Mouse (Mus musculus): ENCODE measurements around the gene Fam110c. TPM values are rescaled to one million over a fixed set of nuclear protein-coding genes. Genes with fewer than 3 reads are reported as not detected.

Gene Fam110c
- polyA plus RNA-seq, 1 experiment, result not detected

DNA sequence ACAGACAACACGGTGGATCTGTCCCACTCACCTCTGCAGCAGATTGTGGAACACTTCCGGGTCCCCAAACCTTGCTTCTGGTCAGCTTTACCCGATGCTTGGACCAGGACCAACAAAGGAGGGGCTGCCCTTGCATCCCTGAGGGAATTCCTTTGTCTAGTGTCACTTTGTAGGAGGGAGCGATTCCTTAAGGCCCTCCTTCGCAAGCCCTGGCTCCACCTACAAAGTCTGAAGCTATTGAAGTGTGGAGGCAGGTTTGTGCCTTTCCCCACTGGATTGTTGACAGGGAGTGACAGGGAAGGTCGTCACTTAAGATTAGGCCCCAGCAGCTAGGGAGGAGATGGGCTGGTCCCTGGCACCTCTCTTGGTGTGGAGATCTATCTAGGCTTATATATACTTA, 16.7 kb downstream of the Fam110c start:
- no peak for TF ChIP-seq GATA1 (IDR thresholded peaks at IDR 0.05; ENCODE audit: low read length)

DNA sequence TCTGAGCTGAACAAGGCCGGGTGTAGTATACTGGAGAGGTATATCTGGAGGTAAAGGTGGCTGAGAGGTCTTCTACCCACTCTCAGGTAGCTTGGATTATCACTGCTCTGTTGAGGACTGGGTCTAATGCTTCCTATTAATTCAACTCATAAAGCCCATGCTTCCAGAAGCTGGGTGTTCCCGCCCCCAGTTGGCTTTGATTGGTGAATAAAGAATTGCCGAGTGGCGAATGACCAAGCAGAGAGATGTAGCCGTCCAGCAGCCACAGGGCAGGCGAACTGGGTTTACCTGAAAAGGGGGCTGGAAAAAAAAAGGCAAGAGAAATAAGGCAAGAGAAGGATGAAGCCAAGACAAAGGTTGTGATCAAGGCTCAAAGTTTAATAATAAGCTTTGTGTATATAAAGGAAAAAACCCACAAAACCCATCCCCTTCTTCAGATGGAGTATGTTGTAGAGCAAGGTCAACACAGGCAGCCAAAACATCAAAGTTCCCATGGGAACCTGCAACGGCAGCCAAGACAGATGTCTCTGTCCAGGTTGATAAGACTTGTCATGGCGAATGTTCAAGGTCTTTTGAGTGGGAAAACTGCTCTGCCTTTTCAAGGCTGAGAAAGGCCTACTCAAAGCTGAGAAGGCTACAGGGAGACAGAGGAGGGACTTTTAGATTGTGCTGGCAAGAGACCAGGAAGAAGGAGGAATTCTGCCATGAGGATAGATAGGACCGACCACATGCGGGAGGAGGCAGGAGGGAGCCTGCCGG, 17.4 kb downstream of the Fam110c start:
- no peak for TF ChIP-seq GATA1 (IDR thresholded peaks at IDR 0.05; ENCODE audit: low read length)

DNA sequence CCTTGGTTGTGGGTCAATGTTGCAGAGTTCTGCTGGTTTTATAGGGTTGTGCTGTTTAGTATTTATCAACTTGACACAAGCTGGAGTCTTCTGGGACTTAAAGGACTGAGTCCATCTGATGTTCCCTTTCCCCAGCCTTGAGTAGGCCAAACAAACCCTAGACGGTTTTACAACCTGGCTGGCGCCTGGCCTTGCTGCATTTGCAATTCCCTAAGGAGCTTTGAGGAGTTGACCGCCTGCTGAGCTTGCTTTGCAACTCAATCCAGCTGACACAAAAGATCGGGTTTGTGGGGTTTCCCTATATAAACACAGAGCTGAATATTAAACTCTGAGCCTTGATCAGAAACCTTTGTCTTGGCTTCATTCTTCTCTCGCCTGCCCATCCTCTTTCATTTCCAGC, 18.8 kb downstream of the Fam110c start:
- TF ChIP-seq GATA1 (IDR thresholded peaks at IDR 0.05; ENCODE audit: low read length), result no peak

DNA sequence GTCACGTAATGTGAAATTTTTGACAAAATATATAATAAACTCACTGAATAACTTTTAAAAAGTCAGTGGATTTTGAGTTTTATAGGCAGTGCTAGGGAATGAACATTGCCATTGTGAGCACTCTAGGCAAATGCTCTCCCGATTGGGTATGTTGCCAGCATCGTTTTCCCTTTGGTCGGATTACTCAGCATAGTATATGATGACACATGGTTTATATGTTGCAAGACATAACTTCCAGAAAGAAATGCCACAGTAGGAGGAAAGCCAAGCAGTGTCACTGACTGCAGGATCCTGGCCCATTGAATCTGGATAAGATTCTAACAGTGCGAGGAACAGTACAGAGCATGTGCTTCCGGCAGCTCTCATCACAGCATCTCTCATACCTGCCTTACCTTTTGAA, 23.5 kb downstream of the Fam110c start:
- TF ChIP-seq GATA1 (IDR thresholded peaks at IDR 0.05; ENCODE audit: low read length), result no peak

DNA sequence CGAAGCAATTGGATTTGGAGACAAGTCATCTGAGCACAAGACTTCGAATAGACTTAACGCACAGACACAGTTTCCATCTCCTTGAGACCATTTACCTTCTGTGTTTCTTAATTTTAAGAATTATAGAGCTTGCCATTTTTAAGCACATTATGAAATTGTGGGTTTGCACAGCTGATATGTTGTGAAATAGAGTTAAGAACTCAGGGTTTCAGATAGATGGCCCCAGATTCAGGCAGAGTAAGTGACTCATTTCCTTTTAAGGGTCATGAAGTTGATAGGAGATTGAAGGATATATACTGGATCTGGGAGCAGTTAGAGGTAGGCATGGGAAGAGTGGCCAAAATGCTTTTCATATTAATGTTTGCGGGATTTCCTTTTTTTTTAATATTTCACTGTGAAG, 27.5 kb downstream of the Fam110c start:
- TF ChIP-seq GATA1 (IDR thresholded peaks at IDR 0.05; ENCODE audit: low read length), result no peak

DNA sequence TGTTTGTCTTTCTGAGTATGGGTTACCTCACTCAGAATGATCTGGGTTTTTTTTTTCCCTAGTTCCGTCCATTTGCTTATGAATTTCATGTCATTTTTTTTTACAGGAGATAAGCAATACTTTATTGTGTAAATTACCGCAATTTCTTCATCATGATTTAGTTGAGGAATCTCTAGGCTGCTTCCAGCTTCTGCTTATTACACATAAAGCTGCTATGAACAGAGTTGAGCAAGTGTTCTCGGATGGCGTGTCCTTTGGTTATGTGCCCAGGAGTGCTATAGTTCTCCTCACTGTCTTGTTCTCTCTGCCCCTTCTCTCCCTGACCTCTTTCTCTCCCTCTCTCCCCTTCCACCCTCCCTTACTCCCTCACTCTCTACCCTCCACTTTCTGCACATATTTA, 28.2 kb downstream of the Fam110c start:
- TF ChIP-seq GATA1 (IDR thresholded peaks at IDR 0.05; ENCODE audit: low read length), result no peak

DNA sequence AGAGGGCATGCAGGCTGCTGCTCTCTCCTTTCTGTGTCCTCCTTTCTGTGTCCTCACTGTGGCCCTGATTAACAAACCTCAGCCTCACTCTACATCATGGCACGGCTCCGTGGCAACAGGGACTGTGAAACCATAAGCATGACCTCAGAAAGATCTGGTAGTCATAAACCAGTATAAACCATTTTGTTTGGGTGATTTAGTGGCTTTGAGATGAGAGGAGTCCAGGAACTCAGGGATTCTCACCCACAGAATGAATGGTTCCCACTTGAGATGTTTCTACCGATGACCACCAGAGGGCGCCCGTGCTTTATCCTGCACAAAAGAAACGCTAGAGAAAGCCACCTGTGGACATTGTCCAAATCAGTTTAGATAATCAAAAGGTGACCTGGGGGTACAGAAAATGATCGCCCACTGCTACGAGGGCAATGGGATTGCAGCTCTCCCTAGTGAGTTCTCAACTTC, 42.4 kb downstream of the Fam110c start:
- no peak for TF ChIP-seq GATA1 (IDR thresholded peaks at IDR 0.05; ENCODE audit: low read length)

DNA sequence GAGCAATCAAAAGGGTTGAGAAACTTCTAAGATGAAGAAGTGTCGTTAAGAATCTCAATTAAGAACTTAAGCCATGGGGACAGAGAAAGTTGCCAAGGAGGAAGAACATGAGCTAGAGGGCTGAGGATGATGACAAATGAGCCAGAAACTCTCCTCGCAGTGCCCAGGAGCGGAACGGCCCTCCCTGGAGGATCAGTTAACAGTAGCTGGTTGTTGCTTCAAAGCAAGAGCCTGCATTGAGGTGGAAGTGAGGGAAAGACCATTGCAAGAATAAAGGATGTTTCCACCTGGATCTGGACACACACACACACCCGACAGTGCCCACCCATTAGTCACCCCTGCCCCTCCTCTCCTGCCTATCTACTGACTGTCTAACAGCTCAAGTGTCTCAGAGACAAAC, 46.9 kb downstream of the Fam110c start:
- TF ChIP-seq GATA1 (IDR thresholded peaks at IDR 0.05; ENCODE audit: low read length), result no peak

DNA sequence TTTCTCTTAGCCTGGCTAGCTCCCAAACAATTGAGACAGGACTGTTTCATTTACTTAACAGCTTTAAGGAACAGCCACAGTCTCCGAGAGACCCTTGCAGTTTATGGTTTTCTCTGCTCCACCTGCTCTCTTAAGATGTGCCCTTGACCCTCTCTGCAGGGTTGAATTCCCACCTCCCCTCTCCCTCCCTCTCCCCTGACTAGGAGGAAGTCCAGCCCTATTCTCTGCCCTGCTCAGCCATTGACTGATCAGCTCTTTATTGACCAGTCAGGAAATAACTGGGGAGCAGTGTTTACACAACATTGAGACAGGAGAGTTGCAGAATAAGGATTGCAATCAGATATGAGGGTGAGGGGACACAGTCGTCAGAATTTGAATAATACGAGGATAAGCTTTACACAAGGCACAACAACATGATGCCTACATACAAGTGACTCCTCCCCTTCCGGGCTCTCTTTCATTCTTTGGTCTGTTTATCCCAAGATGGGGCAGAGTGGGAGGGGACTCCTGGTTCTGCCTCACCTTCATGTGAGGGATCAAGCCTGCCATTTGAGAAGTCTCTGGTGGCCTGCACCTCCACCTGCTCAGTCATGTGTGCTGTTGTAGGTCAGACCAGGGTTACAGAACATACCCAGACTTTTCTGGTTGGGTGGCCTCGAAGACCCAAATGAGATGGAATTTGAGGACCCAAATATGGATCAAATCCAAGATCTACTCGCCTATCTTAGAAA, 49.4 kb downstream of the Fam110c start:
- TF ChIP-seq GATA1 (IDR thresholded peaks at IDR 0.05; ENCODE audit: low read length), result no peak

DNA sequence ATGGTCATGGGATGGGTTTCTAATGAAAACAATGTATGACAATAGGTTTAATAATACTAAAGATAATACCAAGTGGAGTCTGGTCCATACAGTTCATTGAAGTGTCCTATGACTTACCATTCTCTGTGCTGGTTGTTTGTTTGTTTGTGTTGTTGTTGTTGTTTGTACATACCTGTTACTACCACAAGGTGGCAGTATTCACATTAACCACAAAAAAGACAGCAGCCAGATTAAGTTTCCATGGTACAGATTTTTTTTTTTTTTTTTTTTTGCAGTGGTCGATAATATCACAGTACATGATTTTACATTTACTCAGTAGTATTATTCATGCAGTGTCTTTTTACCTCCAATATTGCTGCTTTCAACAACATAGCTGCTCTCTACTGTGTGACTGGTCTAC, 52.4 kb downstream of the Fam110c start:
- TF ChIP-seq GATA1 (IDR thresholded peaks at IDR 0.05; ENCODE audit: low read length), result no peak

DNA sequence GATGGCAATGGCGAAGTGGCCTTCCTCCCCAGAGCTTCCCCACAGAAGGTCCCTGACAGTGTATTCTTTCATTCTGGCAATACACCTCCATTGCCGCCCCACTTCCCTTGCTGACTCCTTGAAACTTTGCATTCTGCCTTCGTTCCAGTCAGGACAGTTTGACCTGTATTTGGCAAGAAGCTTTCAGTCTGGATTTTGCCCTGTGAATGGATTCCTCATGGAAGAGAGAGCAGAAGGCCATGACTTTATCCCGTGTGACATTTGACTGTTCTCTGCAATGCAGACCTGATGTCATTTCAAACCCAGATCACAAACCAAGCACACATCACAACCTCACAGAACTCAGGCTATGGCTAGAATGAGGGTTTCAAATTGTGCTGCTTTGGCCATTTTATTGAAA, 55.9 kb downstream of the Fam110c start:
- no peak for TF ChIP-seq GATA1 (IDR thresholded peaks at IDR 0.05; ENCODE audit: low read length)

Other genes with a start within 250 kb of the Fam110c start
- gene Alkal2, start 189.5 kb upstream of the Fam110c start, polyA plus RNA-seq (2012), result not detected in 2 replicates
- 2.0 and 2.2 TPM in 2 replicates for gene Acp1, start 162.3 kb upstream of the Fam110c start, polyA plus RNA-seq (2012)
- gene Sh3yl1, start 162.2 kb upstream of the Fam110c start, polyA plus RNA-seq (2012), result 0.64 and 0.87 TPM in 2 replicates
- gene Gm6993, start 166.9 kb downstream of the Fam110c start, polyA plus RNA-seq (2012), result not detected in 2 replicates
- not detected in 2 replicates for gene Lamb1, start 191.4 kb downstream of the Fam110c start, polyA plus RNA-seq (2012)

All from G1E-ER4 (cell line).